Mouse (Mus musculus): ENCODE measurements at regions not wholly inside any gene's neighbourhood (a gene's known extent, or its start where the extent isn't known, plus 50 kb on each side); places are given as distances from the start of the nearest gene placed in this dataset.
A peak's percentile ranks its signal among the peaks of the same experiment; 100 is the strongest.

DNA sequence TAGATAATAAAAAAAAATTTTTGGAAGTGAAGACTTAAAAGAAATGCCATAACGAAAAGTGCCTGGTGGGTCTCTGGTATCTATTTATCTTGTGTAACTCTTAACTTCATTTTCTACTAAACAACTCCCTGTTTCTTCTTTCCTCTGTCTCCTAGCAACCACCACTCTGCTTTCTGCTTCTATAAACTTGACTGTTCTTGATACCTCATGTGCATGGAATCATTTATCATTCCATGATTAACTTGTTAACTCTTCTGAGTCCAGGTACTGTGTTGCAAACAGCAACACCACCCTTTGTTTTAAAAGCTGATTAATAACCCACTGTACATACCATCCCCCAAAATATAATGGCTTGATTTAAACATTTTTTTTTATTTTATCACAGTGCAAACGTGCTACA, 325.0 kb downstream of the Mettl4 start:
- DNase-seq (ENCODE audit: low spot score in 2 of 2): no peak
- intact Hi-C loops (cut with DNase I): no loop called here

DNA sequence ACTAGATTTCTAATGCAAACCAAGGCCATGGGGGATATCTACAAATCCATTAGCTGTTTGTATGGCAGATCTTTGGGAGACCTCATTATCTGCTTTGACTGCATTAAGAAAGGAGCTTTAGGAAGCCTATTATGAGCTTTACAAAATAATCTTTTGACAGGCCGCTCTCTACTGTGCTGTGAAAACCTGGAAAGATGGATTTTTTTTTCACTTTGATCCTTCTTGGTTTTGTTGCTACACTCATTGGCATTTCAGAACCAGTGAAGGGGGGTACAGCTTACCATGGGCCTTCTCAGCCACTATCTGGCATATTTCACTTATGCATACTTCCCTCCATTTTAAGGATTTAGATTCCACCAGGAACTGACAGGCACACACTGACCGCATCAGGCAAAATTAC, 366.8 kb downstream of the Mettl4 start:
- DNase-seq (ENCODE audit: low spot score in 2 of 2): no peak
- intact Hi-C loops (cut with DNase I): no loop called here

GRCm38 (mm10) chr17:94335688-94336087, 414.1 kb downstream of the Mettl4 start:
- intact Hi-C loops (cut with DNase I): no loop called here
- DNase-seq (ENCODE audit: low spot score in 2 of 2): no peak

GRCm38 (mm10) chr17:94326179-94326578, 423.6 kb downstream of the Mettl4 start:
- intact Hi-C loops (cut with DNase I): no loop called here
- no peak for DNase-seq (ENCODE audit: low spot score in 2 of 2)

DNA sequence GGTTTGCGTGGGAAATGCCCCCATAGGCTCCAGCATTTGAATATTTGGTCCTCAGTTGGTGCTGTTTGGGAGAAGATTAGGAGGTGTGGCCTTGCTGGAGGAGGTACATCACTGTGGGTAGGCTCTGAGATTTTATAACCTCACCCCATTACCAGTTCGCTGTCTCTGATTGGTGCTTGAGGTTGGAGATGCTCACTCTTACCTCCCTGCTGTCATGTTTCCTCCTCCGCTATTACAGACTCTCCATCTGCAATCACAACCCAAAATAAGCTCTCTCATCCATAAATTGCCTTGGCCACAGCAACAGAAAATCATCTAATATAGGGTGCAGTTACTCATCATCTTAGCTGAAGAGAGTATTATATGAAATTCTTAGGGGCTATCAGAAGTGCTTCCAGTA, 458.6 kb downstream of the Mettl4 start:
- intact Hi-C loops (cut with DNase I): no loop called here
- DNase-seq (ENCODE audit: low spot score in 2 of 2): no peak

DNA sequence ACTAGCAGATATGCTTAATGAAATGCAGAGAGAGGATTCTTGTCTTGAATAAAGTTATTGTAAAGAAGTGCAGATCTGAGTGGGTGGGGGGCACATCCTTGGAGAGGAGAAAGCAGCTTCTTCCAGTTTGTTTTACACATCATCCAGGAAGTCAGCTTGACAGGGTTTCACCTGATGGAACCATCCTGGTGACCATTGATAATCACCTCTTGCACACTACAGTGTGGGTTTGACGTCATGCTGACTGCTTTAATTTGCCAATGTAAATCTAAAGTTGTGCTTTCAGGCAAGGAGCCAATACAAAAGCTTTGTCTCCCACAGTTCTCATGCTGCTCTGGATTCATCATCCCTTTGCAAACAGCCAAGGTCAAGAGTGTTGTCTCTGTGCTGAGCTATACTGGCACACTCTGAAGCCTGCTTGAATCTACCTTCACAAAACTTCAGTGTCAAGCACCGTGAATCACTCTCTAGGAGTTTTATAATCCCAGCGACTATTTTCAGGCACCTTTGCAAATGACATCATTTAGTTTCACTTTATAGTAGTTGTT, 462.1 kb downstream of the Mettl4 start:
- intact Hi-C loops (cut with DNase I): no loop called here
- no peak for DNase-seq (ENCODE audit: low spot score in 2 of 2)

GRCm38 (mm10) chr17:94276851-94277250, 473.0 kb downstream of the Mettl4 start:
- DNase-seq (ENCODE audit: low spot score in 2 of 2): no peak
- intact Hi-C loops (cut with DNase I): no loop called here

DNA sequence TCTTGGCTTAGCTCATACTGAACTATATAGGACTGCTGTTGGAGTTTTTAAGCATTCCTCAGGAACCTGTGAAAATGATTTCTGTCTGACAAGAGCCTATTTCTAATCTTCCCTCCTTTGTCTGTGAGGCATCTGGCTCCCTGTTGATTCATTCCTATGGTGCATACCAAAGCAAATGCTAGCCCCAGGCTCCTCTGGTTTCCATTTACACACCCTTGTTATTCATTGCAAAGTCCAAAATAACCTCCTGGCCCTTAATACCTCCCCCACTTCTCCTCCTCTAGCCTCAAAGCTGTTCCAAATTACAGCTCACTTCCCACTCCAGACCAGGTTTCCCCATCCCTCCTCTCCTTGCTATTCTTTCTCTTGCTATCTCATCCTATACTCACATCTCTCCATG, 480.1 kb downstream of the Mettl4 start:
- intact Hi-C loops (cut with DNase I): no loop called here
- DNase-seq (ENCODE audit: low spot score in 2 of 2): no peak

DNA sequence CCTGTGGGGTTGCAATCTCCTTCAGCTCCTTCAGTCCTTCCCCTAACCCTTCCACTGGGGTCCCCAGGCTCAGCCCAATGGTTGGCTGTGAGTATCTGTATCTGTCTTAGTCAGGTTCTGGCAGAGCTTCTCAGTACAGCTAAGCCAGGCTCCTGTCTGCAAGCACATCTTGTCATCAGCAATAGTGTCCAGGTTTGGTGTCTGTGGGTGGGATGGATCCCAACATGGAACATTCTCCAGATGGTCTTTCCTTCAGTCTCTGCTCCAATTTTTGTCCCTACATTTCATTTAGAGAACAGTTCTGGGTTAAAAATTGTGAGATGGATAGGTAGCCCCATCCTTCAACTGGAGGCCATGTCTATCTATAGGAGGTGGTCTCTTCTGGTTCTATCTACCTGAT, 494.2 kb downstream of the Mettl4 start:
- peak; percentile 6 to 10 for DNase-seq (ENCODE audit: low spot score in 2 of 2)
- intact Hi-C loops (cut with DNase I): loop anchor here (10.0 kb wide), 1 partner anchor 891 kb away; no protein-coding TSS in a partner anchor

DNA sequence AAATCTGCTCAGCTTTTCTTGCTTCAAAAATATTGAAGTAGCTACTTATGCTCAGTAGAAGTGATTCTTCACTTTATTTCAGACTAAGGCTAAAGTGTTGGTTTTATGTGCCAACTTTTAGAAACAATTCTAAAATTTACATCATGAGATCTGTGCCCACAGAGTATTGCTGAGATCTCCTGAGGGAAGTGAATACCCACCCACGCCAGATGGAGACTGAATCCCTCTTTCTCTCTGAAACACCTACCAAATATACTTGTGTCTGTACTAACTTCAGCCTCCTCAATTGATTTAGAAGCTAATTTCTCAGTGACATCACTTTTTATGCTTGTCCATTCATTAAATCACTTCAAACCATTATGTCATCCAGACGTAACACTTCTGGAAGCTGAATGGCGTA, 495.0 kb downstream of the Mettl4 start:
- intact Hi-C loops (cut with DNase I): loop anchor here (10.0 kb wide), 1 partner anchor 890 kb away; no protein-coding TSS in a partner anchor
- peak; percentile 50 to 72 for DNase-seq (ENCODE audit: low spot score in 2 of 2)

DNA sequence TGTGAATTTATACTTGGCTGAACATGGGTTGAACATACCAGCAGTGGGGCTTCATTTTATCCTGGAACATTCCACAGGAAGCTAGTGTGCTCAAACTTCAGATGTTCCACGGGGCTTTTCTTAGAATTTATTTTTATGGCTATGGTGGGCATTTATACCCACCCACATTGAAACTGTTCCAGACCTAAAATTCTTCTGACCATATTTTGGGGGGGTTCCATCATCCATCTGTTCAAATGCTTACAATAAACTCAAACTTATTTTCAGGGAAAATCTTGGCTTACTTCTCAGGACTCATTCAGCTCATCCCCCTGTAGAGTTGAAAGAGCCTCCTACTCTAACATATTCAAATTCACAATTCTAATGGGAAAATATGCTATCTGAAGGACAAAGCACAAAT, 506.0 kb downstream of the Mettl4 start:
- intact Hi-C loops (cut with DNase I): no loop called here
- DNase-seq (ENCODE audit: low spot score in 2 of 2): peak; percentile 15 to 43

- peak; percentile 26 to 78 for DNase-seq (ENCODE audit: low spot score in 2 of 2)
- intact Hi-C loops (cut with DNase I): no loop called here
Observed at GRCm38 (mm10) chr17:94226136-94226535, 523.7 kb downstream of the Mettl4 start.
